Mouse (Mus musculus): ENCODE measurements around the gene Plaa. TPM values are rescaled to one million over a fixed set of nuclear protein-coding genes. Genes with fewer than 3 reads are reported as not detected.
A peak's percentile ranks its signal among the peaks of the same experiment; 100 is the strongest.

Gene Plaa
- polyA plus RNA-seq, 1 experiment from 2014 or later = 56.9 TPM

- ATAC-seq (ENCODE audit: low read depth) = no peak
- no peaks in the 10 kb centered on the region for H3K27me3 ChIP-seq (ENCODE audit: control insufficient read depth, insufficient read depth, low read depth, low read length)
- no peak overlapping the region for H3K9ac ChIP-seq (ENCODE audit: low read length)
- H3K36me3 ChIP-seq (ENCODE audit: control insufficient read depth, insufficient read depth, low read length) = no peaks in the 10 kb centered on the region
- no peaks in the 10 kb centered on the region for H3K9me3 ChIP-seq (ENCODE audit: control insufficient read depth, low read length)
- 46% methylated on average over 2 of the region's 2 CpGs for WGBS
- no peak overlapping the region for H3K27ac ChIP-seq (ENCODE audit: low read length)
- H3K4me1 ChIP-seq (replicated peaks; ENCODE audit: control insufficient read depth, insufficient read depth, low read length) = peaks cover 9% of the 10 kb centered on the region
- H3K4me2 ChIP-seq (ENCODE audit: low read depth, low read length) = no peak overlapping the region
- H3K4me3 ChIP-seq (ENCODE audit: low read length) = no peak overlapping the region
Measured at GRCm38 (mm10) chr4:94559266-94559665, 43.8 kb downstream of the Plaa start.

GRCm38 (mm10) chr4:94557145-94557544, 45.9 kb downstream of the Plaa start:
- H3K27me3 ChIP-seq (ENCODE audit: control insufficient read depth, insufficient read depth, low read depth, low read length) = no peaks in the 10 kb centered on the region
- H3K9me3 ChIP-seq (ENCODE audit: control insufficient read depth, low read length) = no peaks in the 10 kb centered on the region
- H3K4me2 ChIP-seq (ENCODE audit: low read depth, low read length) = peak overlapping the region; percentile 31
- 69% methylated on average over 7 of the region's 7 CpGs for WGBS
- no peak overlapping the region for H3K9ac ChIP-seq (ENCODE audit: low read length)
- H3K27ac ChIP-seq (ENCODE audit: low read length) = no peak overlapping the region
- H3K36me3 ChIP-seq (ENCODE audit: control insufficient read depth, insufficient read depth, low read length) = no peaks in the 10 kb centered on the region
- H3K4me1 ChIP-seq (replicated peaks; ENCODE audit: control insufficient read depth, insufficient read depth, low read length) = peaks cover 9% of the 10 kb centered on the region
- H3K4me3 ChIP-seq (ENCODE audit: low read length) = no peak overlapping the region
- ATAC-seq (ENCODE audit: low read depth) = no peak; the same call in 1 of the 2 replicates

GRCm38 (mm10) chr4:94556265-94557054, 46.6 kb downstream of the Plaa start, which contains the start of the genes Gm10306 and Caap1:
Gene Gm10306, plus strand, starts transcription at chr4:94556546.
Gene Caap1, minus strand, starts transcription at chr4:94556796.
- peak within 1 kb of the TSS; percentile 84 for H3K9ac ChIP-seq (ENCODE audit: low read length)
- H3K9me3 ChIP-seq (ENCODE audit: control insufficient read depth, low read length) = no peaks in the 10 kb centered on the region
- peak within 1 kb of the TSS; percentile 69 for H3K27ac ChIP-seq (ENCODE audit: low read length)
- peak; percentile 99 for ATAC-seq (ENCODE audit: low read depth)
- H3K4me3 ChIP-seq (ENCODE audit: low read length) = peak within 1 kb of the TSS; percentile 97
- H3K4me1 ChIP-seq (replicated peaks; ENCODE audit: control insufficient read depth, insufficient read depth, low read length) = peaks cover 9% of the 10 kb centered on the region
- no peaks in the 10 kb centered on the region for H3K36me3 ChIP-seq (ENCODE audit: control insufficient read depth, insufficient read depth, low read length)
- H3K27me3 ChIP-seq (ENCODE audit: control insufficient read depth, insufficient read depth, low read depth, low read length) = no peaks in the 10 kb centered on the region
- WGBS = 1% methylated on average over 82 of the region's 83 CpGs
- peak within 1 kb of the TSS; percentile 82 for H3K4me2 ChIP-seq (ENCODE audit: low read depth, low read length)

- H3K36me3 ChIP-seq (ENCODE audit: control insufficient read depth, insufficient read depth, low read length) = no peaks in the 10 kb centered on the region
- H3K4me3 ChIP-seq (ENCODE audit: low read length) = peak overlapping the region; percentile 6; the same call in 1 of the 2 replicates
- H3K27ac ChIP-seq (ENCODE audit: low read length) = no peak overlapping the region
- no peaks in the 10 kb centered on the region for H3K27me3 ChIP-seq (ENCODE audit: control insufficient read depth, insufficient read depth, low read depth, low read length)
- H3K4me1 ChIP-seq (replicated peaks; ENCODE audit: control insufficient read depth, insufficient read depth, low read length) = peaks cover 9% of the 10 kb centered on the region
- 88% methylated on average over 5 of the region's 5 CpGs for WGBS
- H3K4me2 ChIP-seq (ENCODE audit: low read depth, low read length) = peak overlapping the region; percentile 17; the same call in 1 of the 2 replicates
- H3K9me3 ChIP-seq (ENCODE audit: control insufficient read depth, low read length) = no peaks in the 10 kb centered on the region
- ATAC-seq (ENCODE audit: low read depth) = no peak
- H3K9ac ChIP-seq (ENCODE audit: low read length) = no peak overlapping the region
Measured at GRCm38 (mm10) chr4:94554955-94555494, 48.0 kb downstream of the Plaa start.

GRCm38 (mm10) chr4:94544321-94544720, 58.7 kb downstream of the Plaa start:
- Histone ChIP-seq H3K9ac (ENCODE audit: low read length) (no peak overlapping the region), H3K36me3 (ENCODE audit: control insufficient read depth, insufficient read depth, low read length) (peaks cover 9% of the 10 kb centered on the region; the same call in 1 of the 2 replicates), H3K9me3 (ENCODE audit: control insufficient read depth, low read length) (no peaks in the 10 kb centered on the region), H3K4me2 (ENCODE audit: low read depth, low read length) (no peak overlapping the region), H3K27me3 (ENCODE audit: control insufficient read depth, insufficient read depth, low read depth, low read length) (no peaks in the 10 kb centered on the region), H3K27ac (ENCODE audit: low read length) (no peak overlapping the region), H3K4me3 (ENCODE audit: low read length) (no peak overlapping the region), H3K4me1 (replicated peaks; ENCODE audit: control insufficient read depth, insufficient read depth, low read length) (no peaks in the 10 kb centered on the region)
- WGBS = 81% methylated on average over 7 of the region's 7 CpGs
- no peak for ATAC-seq (ENCODE audit: low read depth)

- ATAC-seq (ENCODE audit: low read depth) = no peak
- Histone ChIP-seq H3K9ac (ENCODE audit: low read length) (no peak overlapping the region), H3K4me3 (ENCODE audit: low read length) (no peak overlapping the region), H3K27ac (ENCODE audit: low read length) (no peak overlapping the region), H3K9me3 (ENCODE audit: control insufficient read depth, low read length) (no peaks in the 10 kb centered on the region), H3K4me1 (replicated peaks; ENCODE audit: control insufficient read depth, insufficient read depth, low read length) (no peaks in the 10 kb centered on the region), H3K27me3 (ENCODE audit: control insufficient read depth, insufficient read depth, low read depth, low read length) (no peaks in the 10 kb centered on the region), H3K4me2 (ENCODE audit: low read depth, low read length) (no peak overlapping the region), H3K36me3 (ENCODE audit: control insufficient read depth, insufficient read depth, low read length) (peaks cover 7% of the 10 kb centered on the region; the same call in 1 of the 2 replicates)
- 82% methylated on average over 4 of the region's 4 CpGs for WGBS
Measured at GRCm38 (mm10) chr4:94543041-94543440, 60.0 kb downstream of the Plaa start.

- Histone ChIP-seq H3K4me3 (ENCODE audit: low read length) (no peak overlapping the region), H3K27me3 (ENCODE audit: control insufficient read depth, insufficient read depth, low read depth, low read length) (no peaks in the 10 kb centered on the region), H3K9me3 (ENCODE audit: control insufficient read depth, low read length) (no peaks in the 10 kb centered on the region), H3K36me3 (ENCODE audit: control insufficient read depth, insufficient read depth, low read length) (peaks cover 3% of the 10 kb centered on the region; the same call in 1 of the 2 replicates), H3K27ac (ENCODE audit: low read length) (no peak overlapping the region), H3K4me2 (ENCODE audit: low read depth, low read length) (no peak overlapping the region), H3K9ac (ENCODE audit: low read length) (no peak overlapping the region), H3K4me1 (replicated peaks; ENCODE audit: control insufficient read depth, insufficient read depth, low read length) (no peaks in the 10 kb centered on the region)
- ATAC-seq (ENCODE audit: low read depth) = no peak
Measured at GRCm38 (mm10) chr4:94533205-94533604, 69.8 kb downstream of the Plaa start.

GRCm38 (mm10) chr4:94529448-94529847, 73.6 kb downstream of the Plaa start:
- Histone ChIP-seq H3K9me3 (ENCODE audit: control insufficient read depth, low read length) (no peaks in the 10 kb centered on the region), H3K27ac (ENCODE audit: low read length) (no peak overlapping the region), H3K9ac (ENCODE audit: low read length) (no peak overlapping the region), H3K4me3 (ENCODE audit: low read length) (no peak overlapping the region), H3K27me3 (ENCODE audit: control insufficient read depth, insufficient read depth, low read depth, low read length) (no peaks in the 10 kb centered on the region), H3K36me3 (ENCODE audit: control insufficient read depth, insufficient read depth, low read length) (no peaks in the 10 kb centered on the region), H3K4me1 (replicated peaks; ENCODE audit: control insufficient read depth, insufficient read depth, low read length) (no peaks in the 10 kb centered on the region), H3K4me2 (ENCODE audit: low read depth, low read length) (no peak overlapping the region)
- ATAC-seq (ENCODE audit: low read depth) = no peak
- WGBS = 96% methylated on average over 1 of the region's 1 CpGs

- no peaks in the 10 kb centered on the region for H3K27me3 ChIP-seq (ENCODE audit: control insufficient read depth, insufficient read depth, low read depth, low read length)
- H3K4me2 ChIP-seq (ENCODE audit: low read depth, low read length) = no peak overlapping the region
Measured at GRCm38 (mm10) chr4:94523321-94523720, 79.7 kb downstream of the Plaa start.

More at GRCm38 (mm10) chr4:94523321-94523720, 79.7 kb downstream of the Plaa start:
- no peaks in the 10 kb centered on the region for H3K9me3 ChIP-seq (ENCODE audit: control insufficient read depth, low read length)
- ATAC-seq (ENCODE audit: low read depth) = no peak
- H3K9ac ChIP-seq (ENCODE audit: low read length) = no peak overlapping the region
- no peak overlapping the region for H3K27ac ChIP-seq (ENCODE audit: low read length)
- no peak overlapping the region for H3K4me3 ChIP-seq (ENCODE audit: low read length)
- H3K4me1 ChIP-seq (replicated peaks; ENCODE audit: control insufficient read depth, insufficient read depth, low read length) = no peaks in the 10 kb centered on the region
- H3K36me3 ChIP-seq (ENCODE audit: control insufficient read depth, insufficient read depth, low read length) = no peaks in the 10 kb centered on the region
